Mouse (Mus musculus) lung, adult 18-20 months (tissue): ENCODE data around the gene Hip1.

Experiments
- DNase-seq, 2 experiments: peaks; one replicate each; pipeline ENCODE4 v3.0.0; 2022; ENCODE audit warnings: mixed read lengths in 2 of 2

The Hip1 gene

DNA sequence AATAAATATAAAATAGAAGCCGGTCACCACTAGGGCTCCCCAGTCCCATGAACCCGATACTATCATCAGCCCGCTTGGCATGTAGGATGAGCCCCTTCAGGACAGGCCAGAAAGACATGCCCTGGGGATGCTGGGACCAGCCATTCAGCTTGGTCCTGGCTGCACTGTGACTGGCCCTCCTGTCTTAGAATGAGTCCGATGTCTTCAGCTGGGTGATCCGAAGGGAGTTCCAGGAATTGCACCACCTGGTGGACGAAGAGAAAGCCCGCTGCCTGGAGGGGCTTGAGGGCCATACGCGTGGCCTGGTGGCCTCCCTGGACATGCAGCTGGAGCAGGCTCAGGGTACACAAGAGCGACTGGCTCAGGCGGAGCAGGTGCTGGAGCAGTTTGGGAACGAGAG, 181.4 kb downstream of the Hip1 start:
- no peak for DNase-seq

DNA sequence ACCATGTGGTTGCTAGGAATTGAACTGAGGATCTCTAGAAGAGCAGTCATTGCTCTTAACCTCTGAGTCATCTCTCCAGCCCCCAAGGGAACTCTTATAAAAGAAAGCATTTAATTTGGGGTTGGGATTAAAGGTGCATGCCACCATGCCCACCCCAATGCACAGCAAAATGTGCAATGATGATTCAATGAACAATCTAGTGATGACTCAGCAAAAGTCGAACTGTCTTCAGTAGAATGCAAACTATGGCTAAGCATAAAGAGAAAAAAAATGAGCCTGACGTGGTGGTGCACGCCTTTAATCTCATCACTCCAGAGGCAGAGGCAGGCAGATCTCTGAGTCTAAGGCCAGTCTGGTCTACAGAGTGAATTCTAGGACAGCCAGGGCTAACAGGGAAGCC, 182.3 kb downstream of the Hip1 start:
- DNase-seq = no peak

DNA sequence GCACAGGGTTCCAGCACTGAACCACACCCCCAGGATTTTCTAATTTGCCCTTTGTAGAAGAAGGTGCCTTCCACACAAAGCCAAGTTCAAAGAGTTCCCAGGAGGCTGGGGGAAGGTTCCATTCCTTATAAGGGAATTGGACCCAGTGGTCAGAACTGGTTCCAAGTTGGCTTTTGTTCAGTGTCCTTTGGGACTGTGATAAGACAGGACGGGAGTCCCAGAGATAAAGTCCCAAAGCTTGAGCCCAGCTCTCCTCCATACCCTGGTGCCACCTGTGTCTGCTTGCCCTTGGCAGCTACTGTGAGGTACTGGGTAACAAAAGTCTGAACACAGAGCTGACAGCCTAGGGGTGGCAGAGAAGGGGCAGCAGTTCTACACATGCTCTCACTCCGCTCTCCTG, 185.1 kb downstream of the Hip1 start:
- no peak for DNase-seq

DNA sequence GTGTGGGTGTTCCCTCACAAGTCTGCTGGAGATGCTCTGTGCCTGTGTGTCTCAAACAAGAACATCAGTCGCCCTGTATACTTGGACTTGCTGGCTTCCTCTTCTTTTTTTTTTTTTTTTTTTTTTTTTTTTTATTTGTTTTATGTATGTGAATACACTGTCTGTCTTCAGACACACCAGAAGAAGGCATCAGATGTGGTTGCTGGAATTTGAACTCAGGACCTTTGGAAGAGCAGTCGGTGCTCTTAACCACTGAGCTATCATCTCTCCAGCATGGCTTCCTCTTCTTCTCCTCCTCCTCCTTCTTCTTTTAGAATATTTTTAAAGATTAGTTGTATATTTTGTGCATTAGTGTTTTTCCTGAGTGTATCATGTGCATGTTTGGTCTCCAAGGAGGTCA, 187.4 kb downstream of the Hip1 start:
- DNase-seq = peak; percentile 31 to 41
